Mouse (Mus musculus) cerebellum, postnatal 36 days (tissue): ENCODE data around the gene Shisa5.

Source experiments
- DNase-seq, 2 experiments: peaks; one replicate each; pipeline ENCODE4 v3.0.0; 2021 to 2022; ENCODE audit warnings: mixed read lengths in 2 of 2

Gene Shisa5

DNA sequence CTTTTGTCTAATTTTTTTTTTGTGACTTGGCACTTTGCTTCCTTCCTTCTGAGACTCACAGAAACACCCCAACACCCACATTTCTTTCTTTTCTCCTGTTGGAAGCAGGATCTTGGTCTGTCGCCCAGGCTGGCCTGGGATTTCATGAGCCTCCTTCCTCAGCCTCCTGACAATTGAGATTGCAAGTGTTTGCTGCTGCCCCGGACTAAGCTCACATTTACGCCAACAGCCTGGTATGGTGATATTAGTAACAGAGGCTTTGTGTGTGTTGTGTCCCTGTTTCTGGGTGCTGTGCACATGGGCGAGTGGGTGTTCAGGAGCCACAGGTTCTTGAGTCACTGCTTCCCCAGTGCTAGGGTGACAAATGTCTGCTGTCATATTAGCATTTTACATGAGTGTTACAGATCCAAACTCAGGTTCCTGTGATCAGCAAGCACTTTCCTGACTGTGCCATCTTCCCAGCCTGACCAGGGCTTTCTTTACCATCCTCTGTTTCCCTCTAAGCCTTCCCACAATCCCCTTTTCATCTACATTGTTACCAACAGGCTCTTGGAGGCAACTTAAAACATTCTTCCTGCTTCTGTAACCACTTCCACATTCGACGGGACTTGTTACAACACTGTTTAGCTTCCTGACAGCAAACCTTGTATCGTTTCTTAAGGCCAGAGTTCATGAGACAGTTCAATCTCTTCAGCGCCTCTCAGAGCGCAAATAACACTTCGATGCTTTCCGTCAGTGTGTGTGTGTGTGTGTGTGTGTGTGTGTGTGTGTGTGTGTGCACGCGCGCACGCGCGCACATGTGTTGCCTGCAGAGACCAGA lies 15.3 kb upstream of the Shisa5 start:
- no peak for DNase-seq

DNA sequence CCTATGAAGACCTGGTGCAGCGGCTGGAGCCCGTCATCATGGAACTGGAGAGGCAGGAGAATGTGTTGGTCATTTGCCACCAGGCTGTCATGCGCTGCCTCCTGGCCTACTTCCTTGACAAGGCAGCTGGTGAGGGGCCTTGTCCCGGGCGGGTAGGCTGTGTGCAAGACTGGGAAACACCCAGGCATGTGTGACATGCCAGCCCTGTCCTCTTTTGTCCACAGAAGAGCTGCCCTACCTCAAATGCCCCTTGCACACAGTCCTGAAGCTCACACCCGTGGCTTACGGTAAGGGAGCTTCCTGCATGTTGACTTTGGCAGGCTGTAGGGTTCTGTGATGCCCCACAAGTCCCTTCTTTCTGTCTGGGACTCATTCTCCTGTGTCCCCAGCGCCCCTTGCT lies 10.8 kb upstream of the Shisa5 start:
- no peak for DNase-seq

DNA sequence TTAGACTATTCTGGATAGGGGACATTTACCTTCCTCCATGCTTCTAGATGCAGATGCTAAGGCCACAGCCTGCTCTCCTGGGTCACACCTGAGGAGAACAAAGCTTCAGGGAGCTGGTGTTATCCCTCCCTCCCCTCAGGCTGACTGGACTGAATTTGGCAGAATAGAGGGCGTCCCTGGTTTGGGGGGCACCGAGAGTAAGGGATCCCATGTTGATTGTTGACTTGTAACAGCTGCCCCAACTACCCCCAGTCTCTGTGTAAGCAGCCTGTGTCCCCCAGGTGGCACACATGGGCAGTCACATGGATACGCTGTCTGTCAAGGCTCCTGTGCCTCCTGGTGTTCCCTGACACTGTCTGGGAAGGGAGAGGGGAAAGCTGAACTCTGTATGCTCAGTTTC lies 9.9 kb upstream of the Shisa5 start:
- no peak for DNase-seq

DNA sequence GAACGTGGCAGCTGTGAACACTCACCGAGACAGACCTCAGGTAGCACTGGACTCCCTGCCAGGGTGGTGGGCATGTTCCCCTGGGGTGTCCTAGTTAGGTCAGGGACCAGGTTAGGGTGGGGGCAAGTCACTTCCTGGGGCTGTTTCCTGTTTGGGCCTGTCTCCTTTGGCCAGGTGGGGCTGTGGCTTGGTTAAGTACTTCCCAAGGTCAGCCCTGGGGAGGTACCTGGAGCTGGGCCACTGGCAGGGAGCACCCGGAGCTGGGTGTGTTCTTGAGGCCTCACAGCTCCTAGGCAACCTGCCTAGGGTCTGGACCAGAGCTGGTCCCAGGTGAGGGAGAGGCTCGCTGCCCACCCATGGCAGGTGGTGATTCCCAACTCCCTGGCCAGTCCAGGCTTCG lies 9.4 kb upstream of the Shisa5 start:
- DNase-seq = no peak

DNA sequence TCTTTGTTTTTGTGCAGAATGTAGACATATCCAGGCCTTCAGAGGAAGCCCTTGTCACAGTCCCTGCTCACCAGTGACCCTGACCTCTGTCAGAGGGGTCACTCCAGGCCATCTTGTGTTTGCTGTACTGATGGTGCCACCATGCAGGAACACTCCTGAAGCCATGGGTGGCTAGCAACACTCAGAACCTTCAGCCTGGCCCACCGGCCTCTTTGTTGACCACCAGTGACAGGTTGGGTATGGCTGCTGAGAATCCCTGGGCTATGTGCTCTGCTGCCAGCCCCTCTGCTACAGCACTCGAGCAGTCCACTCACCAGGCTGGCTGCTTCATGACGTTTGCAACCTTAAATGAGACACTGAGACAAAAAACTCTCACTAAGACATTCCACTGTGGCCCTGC lies 8.1 kb upstream of the Shisa5 start:
- DNase-seq = no peak

DNA sequence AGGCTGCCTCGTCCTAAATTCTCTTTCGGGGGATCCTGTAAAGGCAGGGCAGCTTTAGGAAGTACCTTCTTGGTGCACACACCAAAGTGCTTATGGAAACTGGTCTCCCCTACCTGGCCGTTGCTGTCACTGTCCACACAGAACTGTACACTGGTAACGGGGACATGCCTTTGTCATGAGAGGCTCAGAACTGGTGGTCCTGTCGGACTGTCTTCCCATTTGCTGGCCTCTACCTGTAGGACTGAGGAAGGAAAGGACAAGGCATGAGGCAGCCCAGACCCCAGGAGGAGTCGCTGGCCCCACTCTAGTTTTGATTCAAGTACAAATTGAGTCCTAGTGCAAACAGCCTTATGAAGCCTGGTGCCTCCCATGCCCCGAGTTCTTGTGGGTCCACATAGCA lies 7.4 kb upstream of the Shisa5 start:
- DNase-seq = no peak

DNA sequence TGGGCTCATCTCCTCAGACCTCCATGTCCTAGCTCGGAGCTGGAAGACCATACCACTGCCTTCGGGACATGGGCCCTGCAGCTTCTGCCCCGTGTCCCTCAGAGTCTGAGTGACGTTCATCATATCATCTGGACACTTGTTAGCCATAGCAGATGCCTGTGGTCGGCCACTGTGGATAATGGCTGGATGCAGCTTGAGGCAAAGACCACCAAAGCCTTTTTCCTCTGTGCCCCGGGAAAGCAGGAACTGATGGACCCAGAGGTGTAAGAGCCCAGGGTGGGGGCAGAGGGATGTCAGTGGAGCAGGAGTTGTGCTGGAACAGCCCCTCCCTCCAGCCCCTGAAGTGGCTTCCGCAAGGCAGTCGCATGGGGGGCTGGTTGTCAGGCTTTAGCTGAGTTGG lies 6.7 kb upstream of the Shisa5 start:
- DNase-seq = no peak

DNA sequence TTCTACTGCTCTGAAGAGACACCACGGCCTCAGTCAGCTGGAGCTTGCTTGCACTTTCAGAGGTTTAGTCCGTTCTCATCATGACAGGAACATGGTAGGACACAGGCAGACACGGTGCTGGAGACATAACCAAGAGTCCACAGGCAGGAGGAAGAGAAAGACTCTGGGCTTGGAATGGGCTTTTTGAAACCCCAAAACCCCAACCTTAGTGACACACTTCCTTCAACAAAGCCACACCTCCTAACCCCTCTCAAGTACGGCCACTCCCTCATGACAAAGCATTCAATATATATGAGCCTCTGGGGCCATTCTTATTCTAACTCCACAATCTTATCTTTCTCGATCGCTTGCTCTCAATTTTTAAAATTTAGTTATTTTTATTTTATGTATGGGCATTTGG lies 5.9 kb upstream of the Shisa5 start:
- no peak for DNase-seq

DNA sequence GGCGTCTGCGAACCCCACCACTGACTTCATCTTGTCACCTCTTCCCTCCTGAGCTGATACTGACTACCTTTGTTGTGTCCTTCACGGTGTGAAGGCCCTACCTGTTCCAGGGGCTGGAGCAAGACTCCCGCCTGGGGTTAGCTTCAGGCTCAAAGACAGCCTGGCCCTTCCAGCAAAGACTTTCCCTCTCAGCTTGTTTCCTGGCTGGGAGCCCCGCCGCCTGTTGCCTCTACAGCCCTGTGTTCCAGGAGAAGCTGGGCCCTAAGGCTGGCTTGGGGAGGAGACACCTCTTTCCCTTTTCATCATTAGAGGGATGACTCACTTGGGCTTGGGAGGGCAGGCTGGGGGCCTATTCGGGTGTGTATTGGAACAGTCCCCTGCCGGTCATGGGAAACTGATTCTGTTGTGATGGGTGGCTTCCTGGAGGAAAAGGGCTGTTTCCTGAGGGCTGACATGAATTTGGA lies 568 bp downstream of the Shisa5 start:
- peak; percentile 68 to 70 for DNase-seq

DNA sequence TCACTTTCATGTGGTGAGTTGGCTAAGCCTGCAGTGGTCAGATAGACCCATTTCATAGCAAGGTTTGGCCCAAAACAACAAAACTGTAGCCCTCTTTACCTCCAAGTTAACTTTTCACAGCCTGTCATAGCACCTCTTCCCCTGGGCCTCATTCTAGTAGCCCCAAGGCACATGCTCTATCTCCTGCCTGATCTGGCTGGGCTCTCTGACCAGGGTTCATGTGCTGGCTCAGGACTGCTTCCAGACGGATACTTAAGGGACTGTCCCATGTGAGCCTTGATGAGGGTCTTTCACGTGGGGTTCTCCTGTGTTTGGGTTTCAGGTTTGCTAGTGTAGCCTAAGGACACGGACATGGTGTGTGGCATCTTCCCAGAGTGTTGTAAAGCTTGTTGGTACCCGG lies 1.3 kb downstream of the Shisa5 start:
- DNase-seq = no peak

DNA sequence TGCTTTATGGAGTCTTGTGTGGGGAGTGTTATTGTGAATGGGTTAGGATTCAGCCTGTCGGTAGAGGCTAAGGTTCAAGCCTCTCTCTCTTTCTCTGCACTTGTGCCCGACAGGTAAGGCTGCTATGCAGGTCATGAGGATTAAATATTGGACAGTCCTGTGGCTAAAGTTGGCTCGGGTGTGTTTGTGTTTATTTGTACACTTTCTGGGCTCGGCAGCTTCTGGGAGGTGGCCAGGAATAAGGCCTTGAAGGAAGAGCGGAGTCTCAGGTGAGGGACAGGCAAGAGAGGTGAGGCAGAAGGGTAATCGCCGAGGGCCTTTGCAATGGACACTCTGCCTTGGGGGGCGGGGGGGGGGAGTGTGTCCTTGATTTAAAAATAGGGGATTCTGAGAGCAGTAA lies 1.9 kb downstream of the Shisa5 start:
- no peak for DNase-seq

DNA sequence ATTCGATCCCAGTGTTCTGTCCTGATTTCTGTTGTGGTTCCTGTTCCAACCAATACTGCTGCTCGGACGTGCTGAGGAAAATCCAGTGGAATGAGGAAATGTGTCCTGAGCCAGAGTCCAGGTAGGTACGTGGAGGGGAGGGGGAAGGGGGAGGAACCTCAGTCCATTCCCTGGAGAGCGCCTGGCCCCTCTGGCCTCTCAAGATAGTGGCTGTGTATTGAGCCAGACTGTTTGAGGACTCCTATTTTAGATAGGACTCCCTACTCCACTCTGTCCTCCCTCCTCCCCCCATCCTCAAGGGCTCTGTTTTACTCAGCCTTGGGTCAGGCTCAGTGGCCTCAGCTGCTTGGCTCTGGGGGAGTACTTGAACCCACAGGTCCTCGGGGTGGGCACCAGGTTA lies 2.5 kb downstream of the Shisa5 start:
- no peak for DNase-seq

DNA sequence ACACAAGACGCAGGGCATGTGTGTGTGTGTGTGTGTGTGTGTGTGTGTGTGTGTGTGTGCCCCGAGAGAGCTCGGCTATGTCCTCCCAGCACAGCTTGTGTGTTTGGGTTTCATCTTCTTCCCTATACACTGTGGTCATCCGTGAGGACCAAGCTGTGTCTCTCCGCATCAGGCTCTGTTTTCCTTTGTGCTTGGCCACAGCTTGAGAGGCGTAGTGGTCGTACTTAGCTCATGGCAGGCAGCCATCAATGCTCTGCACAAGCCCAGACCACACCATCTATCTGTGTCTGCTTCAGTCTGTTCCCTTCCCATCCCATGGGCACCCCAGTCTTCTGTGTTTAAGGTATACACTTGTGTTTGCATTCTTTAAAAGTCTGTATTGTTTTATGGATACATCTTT lies 3.0 kb downstream of the Shisa5 start:
- no peak for DNase-seq

DNA sequence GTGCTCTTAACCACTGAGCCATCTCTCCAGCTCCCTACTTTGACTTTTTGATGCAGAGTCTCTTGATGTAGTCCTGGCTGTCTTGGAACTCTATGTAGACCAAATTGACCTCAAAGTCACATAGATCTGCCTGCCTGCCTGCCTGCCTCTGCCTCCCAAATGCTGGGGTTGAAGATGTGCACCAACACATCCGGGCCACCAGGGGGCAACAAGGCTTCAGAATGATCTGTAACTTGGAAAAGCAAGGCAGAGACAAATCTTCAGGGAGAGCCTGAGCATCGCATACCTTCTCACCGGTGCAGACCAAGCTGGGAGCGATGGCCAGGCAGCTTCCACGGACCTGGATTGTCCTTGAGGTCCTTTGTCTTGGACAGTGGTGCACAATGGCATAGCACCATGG lies 7.9 kb downstream of the Shisa5 start:
- DNase-seq = peak; percentile 41 to 53

DNA sequence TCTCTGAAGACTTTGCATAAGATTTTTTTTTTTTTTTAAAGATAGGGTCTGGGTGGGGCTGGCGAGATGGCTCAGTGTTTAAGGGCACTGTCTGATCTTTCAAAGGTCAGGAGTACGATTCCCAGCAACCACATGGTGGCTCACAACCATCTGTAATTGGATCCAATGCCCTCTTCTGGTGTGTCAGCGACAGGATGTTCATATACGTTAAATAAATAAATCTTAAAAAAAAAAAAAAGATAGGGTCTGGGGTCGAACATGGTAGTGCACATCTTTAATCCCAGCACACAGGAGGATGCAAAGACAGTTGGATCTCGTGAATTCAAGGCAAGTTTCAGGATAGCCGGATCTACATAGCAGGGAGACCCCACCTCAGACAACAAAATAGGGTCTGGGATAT lies 11.0 kb downstream of the Shisa5 start:
- no peak for DNase-seq

DNA sequence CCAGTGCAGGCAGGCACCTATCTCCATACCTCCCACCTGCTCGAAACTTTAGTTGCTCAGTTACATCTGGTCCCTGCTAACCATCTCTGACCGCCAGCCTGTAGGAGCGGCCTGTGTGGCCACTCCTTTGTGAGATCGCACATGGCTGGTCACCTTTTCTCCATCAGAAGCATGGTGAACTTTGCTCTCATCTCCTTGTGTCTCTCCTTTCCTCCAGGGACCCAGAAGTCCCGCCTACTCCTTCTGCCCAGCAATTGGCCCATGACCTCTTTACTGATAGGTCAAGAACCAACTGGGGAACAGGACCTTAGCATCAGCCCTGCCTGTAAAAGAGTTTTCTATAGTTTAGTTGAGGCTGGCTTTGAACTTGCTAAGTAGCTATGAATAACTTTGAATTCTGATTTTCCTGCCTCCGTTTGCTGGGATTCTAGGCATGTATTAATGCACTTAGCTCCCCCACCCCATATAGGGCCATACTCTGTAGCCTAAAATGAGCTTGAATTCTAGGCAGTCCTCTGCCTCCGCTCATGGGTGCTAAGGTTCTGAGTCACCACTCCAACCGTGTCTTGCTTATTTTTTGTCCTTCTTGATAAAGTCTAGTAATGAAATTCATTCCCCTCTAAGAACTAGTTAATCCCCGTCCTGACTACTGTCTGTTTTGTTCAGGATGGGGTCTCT lies 11.8 kb downstream of the Shisa5 start:
- no peak for DNase-seq

DNA sequence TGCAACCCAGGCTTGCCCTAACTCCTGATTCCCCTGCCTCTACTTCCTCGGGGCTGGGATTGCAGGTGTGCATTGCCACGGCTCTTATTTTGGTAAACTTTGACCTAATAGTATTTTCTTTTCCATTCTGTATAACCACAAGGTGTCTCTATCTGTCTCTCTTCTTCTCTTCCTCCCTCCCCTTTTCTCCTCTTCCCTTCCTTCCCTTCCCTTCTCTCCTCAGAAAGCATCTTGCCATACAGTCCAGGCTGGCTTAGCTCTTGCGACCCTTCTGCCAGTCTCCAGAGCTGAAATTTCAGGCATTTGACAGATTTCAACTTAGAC lies 12.3 kb downstream of the Shisa5 start:
- DNase-seq = no peak

DNA sequence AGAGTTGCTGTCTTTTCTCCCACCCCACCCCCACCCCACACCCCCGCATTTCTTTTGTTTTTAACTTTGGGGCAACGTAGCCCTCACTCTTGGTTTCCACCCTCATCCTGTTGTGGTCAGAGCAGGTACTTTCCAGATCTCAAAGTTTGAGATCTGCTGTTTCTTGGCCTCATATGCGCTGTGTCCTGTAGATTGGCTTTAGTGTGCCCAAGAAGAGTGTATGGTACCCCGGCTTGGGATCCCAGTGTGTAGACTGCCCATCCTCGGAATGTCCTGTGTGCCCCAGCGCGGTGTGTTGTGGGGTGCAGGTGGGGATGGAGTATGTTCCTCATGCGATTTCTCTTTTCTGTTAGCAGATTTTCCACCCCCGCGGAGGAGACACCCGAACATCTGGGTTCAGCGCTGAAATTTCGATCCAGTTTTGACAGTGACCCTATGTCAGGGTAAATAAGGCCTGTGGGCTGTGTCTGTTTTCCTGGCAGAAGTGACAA lies 12.7 kb downstream of the Shisa5 start:
- DNase-seq = no peak

DNA sequence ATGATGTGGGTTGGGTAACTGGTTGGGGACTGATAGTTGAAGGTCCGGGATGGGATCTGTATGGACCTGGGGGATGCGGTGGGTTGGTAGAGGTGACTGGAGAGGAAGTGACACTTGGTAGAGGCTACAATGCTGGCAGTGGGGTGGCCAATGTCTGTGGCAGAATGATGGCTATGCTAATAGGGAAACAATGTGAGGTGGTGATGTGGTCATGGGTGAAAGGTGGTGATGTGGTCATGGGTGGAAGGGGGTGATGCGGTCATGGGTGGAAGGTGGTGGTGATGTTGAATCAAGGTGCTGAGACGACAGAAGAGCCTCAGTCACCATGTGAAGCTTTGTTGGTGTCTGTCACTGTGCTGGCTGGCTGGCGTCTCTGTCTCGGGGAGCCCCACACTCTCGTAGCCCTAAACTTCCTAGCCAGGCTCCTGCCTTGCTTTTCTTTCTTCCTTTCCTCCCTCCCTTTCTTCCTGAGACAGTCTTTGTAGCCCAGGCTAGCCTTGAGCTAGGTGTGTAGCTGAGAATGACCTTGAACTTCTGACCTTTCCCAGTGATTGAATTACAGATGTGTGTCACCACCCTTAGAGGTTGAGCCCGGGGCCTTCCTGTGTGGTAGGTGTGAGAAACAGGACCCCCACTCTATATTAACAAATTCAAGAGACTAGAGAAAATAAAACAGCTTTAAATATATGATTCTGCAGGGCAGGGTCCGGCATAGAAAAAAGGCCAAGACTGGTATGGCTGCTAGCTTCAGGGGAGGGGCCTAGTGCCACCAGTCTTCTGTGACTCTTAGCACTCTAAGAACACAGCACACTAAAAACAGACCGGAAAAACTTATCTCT lies 13.5 kb downstream of the Shisa5 start:
- no peak for DNase-seq

DNA sequence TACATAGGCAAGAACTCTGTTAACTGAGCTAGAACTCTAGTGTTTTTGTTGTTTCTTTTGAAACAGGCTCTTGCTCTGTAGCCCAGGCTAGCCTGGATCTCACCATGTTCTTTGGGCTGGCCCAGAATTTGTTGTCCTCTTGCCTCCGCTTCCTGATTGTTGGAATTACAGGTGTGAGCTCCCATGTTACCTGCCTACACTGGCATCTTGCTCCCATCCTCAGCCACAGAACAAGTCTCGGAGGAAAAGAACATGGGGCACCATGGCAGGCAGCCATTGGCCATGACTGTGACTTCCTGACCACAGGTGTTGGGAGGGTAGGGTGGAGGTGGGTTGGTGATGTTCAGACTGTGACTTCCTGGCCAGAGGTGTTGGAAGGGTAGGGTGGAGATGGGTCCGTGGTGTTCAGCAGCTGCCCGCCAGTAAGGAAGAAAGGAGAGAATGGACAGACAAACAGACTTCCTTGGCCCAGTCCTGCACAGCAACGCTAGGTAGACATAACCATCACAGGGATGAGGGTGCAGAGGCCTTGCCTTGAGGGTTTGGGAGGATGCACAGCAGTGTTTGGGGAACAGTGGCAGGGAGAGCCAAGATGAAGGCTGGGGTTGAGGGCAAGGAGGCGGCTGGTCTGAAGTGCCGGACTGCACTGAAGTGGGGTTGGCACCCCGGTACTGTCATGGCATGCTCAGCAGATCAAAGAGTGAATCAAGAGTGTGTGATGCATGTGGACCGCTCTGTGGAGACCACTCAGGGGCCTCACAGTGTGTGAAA lies 14.3 kb downstream of the Shisa5 start:
- DNase-seq = no peak

DNA sequence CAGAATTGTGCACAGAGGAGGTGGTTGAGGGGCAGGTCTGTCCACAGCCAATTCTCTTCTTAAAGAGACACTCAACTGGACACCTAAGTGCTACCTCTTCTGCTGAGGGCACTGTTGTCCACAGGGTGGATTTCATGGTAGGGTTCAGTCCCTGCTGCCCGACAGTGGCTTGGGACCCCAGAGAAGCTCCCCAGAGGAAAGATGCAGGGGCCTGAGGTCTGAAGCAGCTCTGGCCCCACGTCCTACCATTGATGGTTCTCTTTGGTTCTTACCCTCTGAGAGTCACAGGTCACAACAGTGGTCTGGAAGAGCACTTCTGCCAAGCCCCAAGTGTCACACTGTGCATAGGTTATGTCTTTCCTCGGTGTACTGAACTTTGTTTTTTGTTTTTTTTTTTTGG lies 15.0 kb downstream of the Shisa5 start:
- no peak for DNase-seq

DNA sequence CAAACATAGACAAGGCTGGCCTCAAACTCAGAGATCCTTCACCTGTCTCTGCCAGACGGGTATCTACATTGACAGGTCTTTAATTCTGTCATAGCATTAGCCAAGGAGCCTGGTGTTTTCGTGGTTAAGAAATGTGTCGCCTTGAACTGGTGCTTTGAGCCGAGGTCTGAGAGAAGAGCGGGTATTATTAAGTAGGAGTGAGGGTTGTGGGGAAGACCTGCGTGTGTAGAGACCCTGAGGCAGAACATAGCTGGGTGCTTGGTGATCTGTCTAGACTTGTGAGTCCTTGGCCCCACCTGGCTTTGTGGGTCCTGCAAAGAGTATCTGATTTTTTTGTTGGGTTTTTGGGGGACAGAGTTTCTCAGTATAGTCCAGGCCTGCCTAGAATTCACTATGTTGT lies 15.5 kb downstream of the Shisa5 start:
- DNase-seq = no peak

DNA sequence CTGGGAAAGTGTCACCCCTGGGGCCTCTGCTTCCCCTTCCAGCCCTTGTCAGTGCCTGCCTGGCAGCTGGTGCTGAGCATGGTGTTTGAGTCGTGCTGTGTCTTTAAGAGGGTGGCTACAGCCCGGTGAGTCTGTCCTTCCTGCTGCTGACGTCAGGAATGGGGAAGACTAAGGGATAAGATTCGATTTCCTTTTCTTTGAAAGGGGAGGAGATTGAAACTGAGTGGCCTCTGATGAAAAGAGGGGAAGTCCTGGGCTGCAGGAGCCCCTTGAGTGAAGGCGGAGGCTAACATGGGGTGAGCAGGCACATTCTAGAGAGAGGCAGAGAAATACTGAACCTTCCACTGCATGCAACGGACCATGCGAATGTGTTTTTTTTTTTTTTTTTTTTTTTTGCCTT lies 16.3 kb downstream of the Shisa5 start:
- DNase-seq = peak; percentile 57 to 60
